Mouse (Mus musculus): ENCODE data around the gene Ankrd26.

DNA sequence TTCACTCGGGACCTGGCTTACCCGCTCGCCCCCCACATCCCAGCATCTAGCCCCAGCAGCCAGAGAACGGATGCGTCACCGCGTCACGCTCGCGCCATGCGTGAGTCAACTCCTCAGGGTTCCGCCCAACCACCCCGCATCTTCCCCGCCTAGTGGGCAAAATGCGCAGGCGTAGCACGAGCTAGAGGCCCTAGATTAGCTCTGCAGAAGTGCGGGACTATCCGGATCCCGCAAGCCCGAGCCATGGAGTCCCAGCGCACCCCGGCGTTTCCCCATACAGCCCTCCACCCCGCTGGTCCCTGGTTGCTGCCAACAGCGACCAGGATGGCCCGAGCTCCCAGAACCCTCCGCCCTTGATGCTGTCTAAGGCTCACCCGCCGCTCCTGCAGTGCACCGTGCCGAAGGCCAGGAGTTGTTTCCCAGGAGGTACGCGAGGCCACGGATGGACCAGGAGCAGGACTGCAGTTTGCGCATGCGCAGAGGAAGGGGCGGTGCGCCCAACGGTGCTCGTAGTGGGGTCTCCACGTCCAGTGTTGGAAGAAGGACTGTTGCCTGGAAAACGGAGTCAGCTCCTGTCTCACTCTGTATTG is 106.9 kb downstream of the Ankrd26 start, which contains the start of gene Zfp248:
- TF ChIP-seq POLR2A (IDR thresholded peaks at IDR 0.05; ENCODE audit: extremely low read depth, insufficient read depth, low read length) (peak; percentile 88), CTCF (IDR thresholded peaks at IDR 0.05; ENCODE audit: extremely low read depth, insufficient read depth, low read length) (no peak)

Data from cortical plate, adult 2 months (tissue).